Mouse (Mus musculus): ENCODE results near the gene Dynlrb1. TPM values are rescaled to one million over a fixed set of nuclear protein-coding genes. Genes with fewer than 3 reads are reported as not detected.

The Dynlrb1 gene
- 10 to 100 TPM; 88.0 to 93.9 TPM for total RNA-seq (2023)

GRCm38 (mm10) chr2:155236362-155236992, at the start of gene Dynlrb1:
Dynlrb1 (plus strand) TSS chr2:155236533.

GRCm38 (mm10) chr2:155276195-155276594, 39.9 kb downstream of the Dynlrb1 start, which contains the start of gene Map1lc3a:
Map1lc3a (plus strand) TSS chr2:155276297.

Other genes starting within 250 kb of the Dynlrb1 start
- not detected for gene Gm14226, start 218.3 kb upstream of the Dynlrb1 start, total RNA-seq (2023)
- gene Ahcy, start 162.0 kb upstream of the Dynlrb1 start, total RNA-seq (2023): 10 to 100 TPM; 19.5 to 26.0 TPM
- 10 to 100 TPM; 70.1 to 74.4 TPM for gene Itch, start 103.0 kb upstream of the Dynlrb1 start, total RNA-seq (2023)
- gene Map1lc3a, start 39.8 kb downstream of the Dynlrb1 start, total RNA-seq (2023): 10 to 100 TPM; 31.1 to 35.4 TPM
- gene Pigu, start 120.9 kb downstream of the Dynlrb1 start, total RNA-seq (2023): 10 to 100 TPM; 18.6 to 19.7 TPM
- 100 to 1,000 TPM; 265 to 287 TPM for gene Trp53inp2, start 144.5 kb downstream of the Dynlrb1 start, total RNA-seq (2023)
- gene Ncoa6, start 237.4 kb downstream of the Dynlrb1 start, total RNA-seq (2023): 10 to 100 TPM; 59.1 to 63.8 TPM

All from neutrophil, adult 83 days (primary cell).